Mouse (Mus musculus): ENCODE measurements around the gene Drd3.

- TF ChIP-seq CTCF (IDR thresholded peaks at IDR 0.05; ENCODE audit: extremely low read depth, insufficient read depth, insufficient read length, insufficient replicate concordance): no peak
- TF ChIP-seq POLR2A (IDR thresholded peaks at IDR 0.05; ENCODE audit: low read depth, low read length): no peak
These were observed 46.4 kb downstream of the Drd3 start for GRCm38 (mm10) chr16:43800119-43800721.

Data from spleen, adult 2 months (tissue).